15 mouse cellular contexts compared by ENCODE assay signal in the genomic region with DNA sequence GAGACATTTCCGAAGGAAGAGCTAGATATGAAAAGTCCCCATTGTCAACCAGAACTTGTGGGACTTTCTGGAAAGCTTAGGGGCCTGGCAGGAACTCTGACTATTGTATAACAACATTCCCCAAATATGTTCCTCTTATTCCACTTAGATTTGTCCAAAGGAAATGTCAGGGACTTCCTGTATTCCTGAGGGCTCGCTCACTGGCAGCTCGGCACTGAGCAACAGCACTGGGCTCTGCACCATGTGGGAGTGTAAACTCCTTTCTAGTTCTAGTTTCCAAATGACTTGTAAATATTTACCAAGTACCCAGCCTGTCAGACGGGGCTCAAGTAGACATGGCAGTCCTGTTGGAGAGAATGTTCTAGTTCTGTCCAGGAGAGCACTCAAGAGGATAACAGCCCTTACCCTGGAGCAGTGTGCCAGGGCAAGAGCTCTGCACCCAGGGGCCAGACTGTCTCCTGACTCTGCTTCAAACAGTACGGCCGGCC. TPM values are rescaled to one million over a fixed set of nuclear protein-coding genes. Genes with fewer than 3 reads are reported as not detected.
DNase-seq lines count a peak whose midpoint lies in the region; ATAC-seq and TF ChIP-seq lines count a peak whose summit lies in the region.
"Had no signal": no experiment of that assay in that cellular context is flagged by ENCODE, and none has a peak within 500 bp of the region (broad histone marks: within the 10 kb centered on the region; RNA-seq: fewer than 3 reads in every experiment).

No protein-coding gene starts in this region.

- no peak overlapping the region for H3K9ac ChIP-seq in kidney, embryonic 16.5 days (replicated peaks; ENCODE audit: low read length)
- no peak overlapping the region for H3K9ac ChIP-seq in heart, embryonic 16.5 days (ENCODE audit: low read length)
- H3K9ac ChIP-seq in intestine, postnatal 0 days (ENCODE audit: low read depth, low read length): no peak overlapping the region
- H3K9ac ChIP-seq: embryonic facial prominence, embryonic 12.5 days; hindbrain, embryonic 12.5 days had no signal

- WGBS in kidney, adult 2 months: 62% methylated on average over 6 of the region's 6 CpGs
- WGBS in kidney, embryonic 16.5 days: 76% methylated on average over 6 of the region's 6 CpGs
- WGBS in heart, embryonic 16.5 days: 70% methylated on average over 6 of the region's 6 CpGs
- 58% methylated on average over 6 of the region's 6 CpGs for WGBS in intestine, postnatal 0 days

- H3K36me3 ChIP-seq in kidney, adult 2 months (ENCODE audit: control insufficient read depth, insufficient read depth, low read length): no peaks in the 10 kb centered on the region
- H3K36me3 ChIP-seq in kidney, embryonic 16.5 days (ENCODE audit: insufficient read depth, low read length): peaks cover 92% of the 10 kb centered on the region
- peaks cover 53% of the 10 kb centered on the region for H3K36me3 ChIP-seq in heart, embryonic 16.5 days (ENCODE audit: control insufficient read depth, insufficient read depth)
- peaks cover 67% of the 10 kb centered on the region for H3K36me3 ChIP-seq in intestine, postnatal 0 days (ENCODE audit: control insufficient read depth, insufficient read depth)
- peaks cover 46% of the 10 kb centered on the region for H3K36me3 ChIP-seq in myocyte (ENCODE audit: control insufficient read depth, insufficient read depth)

- no peaks in the 10 kb centered on the region for H3K79me2 ChIP-seq in myocyte (ENCODE audit: control insufficient read depth, insufficient read depth)

- H3K4me1 ChIP-seq in kidney, adult 2 months (ENCODE audit: control insufficient read depth, insufficient read depth, low read length): no peaks in the 10 kb centered on the region
- 0 out of 2 replicates have a peak, but pooled peaks cover 2% of the 10 kb centered on the region for H3K4me1 ChIP-seq in kidney, embryonic 16.5 days (ENCODE audit: insufficient read depth, low read length)
- H3K4me1 ChIP-seq in heart, embryonic 16.5 days (ENCODE audit: control insufficient read depth, insufficient read depth, low read length): 0 out of 2 replicates have a peak, but pooled peaks cover 3% of the 10 kb centered on the region
- no peaks in the 10 kb centered on the region for H3K4me1 ChIP-seq in intestine, postnatal 0 days (replicated peaks; ENCODE audit: control insufficient read depth, insufficient read depth, low read length)
- H3K4me1 ChIP-seq: embryonic facial prominence, embryonic 12.5 days; hindbrain, embryonic 12.5 days had no signal

- TF ChIP-seq CTCF in kidney, adult 2 months (conservative IDR thresholded peaks at IDR 0.05; ENCODE audit: insufficient read depth, insufficient read length, low read depth, low read length): no peak
- no peak for TF ChIP-seq CTCF in intestine, postnatal 0 days (IDR thresholded peaks at IDR 0.05; ENCODE audit: low read depth)

- no peak for TF ChIP-seq POLR2A in kidney, adult 2 months (IDR thresholded peaks at IDR 0.05; ENCODE audit: low read depth, low read length)
- TF ChIP-seq POLR2A in myocyte (IDR thresholded peaks at IDR 0.05; ENCODE audit: insufficient read length, low read depth): no peak

- peak; percentile 57 for DNase-seq in kidney, adult 2 months
- no peak for DNase-seq in gastrocnemius, postnatal 4 days (ENCODE audit: low spot score in 2 of 2)
- no peak for DNase-seq in left cerebral cortex, postnatal 10 days (ENCODE audit: extremely low spot score in 1 of 2, low spot score in 2 of 2)
- DNase-seq: cerebellum, postnatal 25 days; right cerebral cortex, postnatal 14 days; thymus, postnatal 4 days had no signal

- no peak overlapping the region for H3ac ChIP-seq in myocyte (ENCODE audit: control insufficient read depth, insufficient read length)

- no peaks in the 10 kb centered on the region for H3K27me3 ChIP-seq in kidney, adult 2 months (replicated peaks; ENCODE audit: control insufficient read depth, insufficient read depth, low read length)
- no peaks in the 10 kb centered on the region for H3K27me3 ChIP-seq in kidney, embryonic 16.5 days (ENCODE audit: insufficient read depth, low read length)
- H3K27me3 ChIP-seq in heart, embryonic 16.5 days (ENCODE audit: control insufficient read depth, insufficient read depth, low read length): no peaks in the 10 kb centered on the region
- H3K27me3 ChIP-seq in intestine, postnatal 0 days (replicated peaks; ENCODE audit: control insufficient read depth, insufficient read depth, low read length): no peaks in the 10 kb centered on the region
- H3K27me3 ChIP-seq in myocyte (ENCODE audit: control insufficient read depth, insufficient read depth, insufficient read length): no peaks in the 10 kb centered on the region
- H3K27me3 ChIP-seq: CH12.LX; embryonic facial prominence, embryonic 12.5 days; hindbrain, embryonic 12.5 days; Patski had no signal

- H3K4me3 ChIP-seq in kidney, adult 2 months (ENCODE audit: insufficient read depth, low read depth, low read length): no peak overlapping the region
- no peak overlapping the region for H3K4me3 ChIP-seq in kidney, embryonic 16.5 days (ENCODE audit: low read length)
- H3K4me3 ChIP-seq in heart, embryonic 16.5 days (ENCODE audit: low read length): no peak overlapping the region
- H3K4me3 ChIP-seq in intestine, postnatal 0 days (ENCODE audit: low read depth, low read length): no peak overlapping the region
- H3K4me3 ChIP-seq in myocyte: no peak overlapping the region
- H3K4me3 ChIP-seq: embryonic facial prominence, embryonic 12.5 days; hindbrain, embryonic 12.5 days had no signal

- H3K9me3 ChIP-seq in kidney, embryonic 16.5 days (ENCODE audit: low read length): no peaks in the 10 kb centered on the region
- no peaks in the 10 kb centered on the region for H3K9me3 ChIP-seq in heart, embryonic 16.5 days (replicated peaks; ENCODE audit: control insufficient read depth, low read length)
- no peaks in the 10 kb centered on the region for H3K9me3 ChIP-seq in intestine, postnatal 0 days (ENCODE audit: control insufficient read depth)
- H3K9me3 ChIP-seq: embryonic facial prominence, embryonic 12.5 days; hindbrain, embryonic 12.5 days had no signal

- no peak overlapping the region for H3K4me2 ChIP-seq in kidney, embryonic 16.5 days (replicated peaks; ENCODE audit: low read depth, low read length)
- no peak overlapping the region for H3K4me2 ChIP-seq in heart, embryonic 16.5 days (ENCODE audit: low read depth, low read length)
- H3K4me2 ChIP-seq in intestine, postnatal 0 days (replicated peaks; ENCODE audit: low read depth): no peak overlapping the region
- H3K4me2 ChIP-seq in myocyte (ENCODE audit: low read depth): no peak overlapping the region
- H3K4me2 ChIP-seq: embryonic facial prominence, embryonic 12.5 days; hindbrain, embryonic 12.5 days had no signal

- intact Hi-C loops in left cerebral cortex, postnatal 10 days (cut with DNase I): no loop called here

- peak overlapping the region; percentile 63; the same call in 1 of the 2 replicates for H3K27ac ChIP-seq in kidney, adult 2 months (ENCODE audit: insufficient read depth, low read depth, low read length)
- no peak overlapping the region for H3K27ac ChIP-seq in kidney, embryonic 16.5 days (ENCODE audit: low read length)
- peak overlapping the region; percentile 70 for H3K27ac ChIP-seq in heart, embryonic 16.5 days (ENCODE audit: low read length)
- H3K27ac ChIP-seq in intestine, postnatal 0 days (ENCODE audit: low read depth, low read length): peak overlapping the region; percentile 30; the same call in 1 of the 2 replicates
- H3K27ac ChIP-seq: embryonic facial prominence, embryonic 12.5 days; hindbrain, embryonic 12.5 days had no signal

- ATAC-seq in kidney, embryonic 16.5 days (ENCODE audit: low FRiP score, low TSS enrichment): no peak
- ATAC-seq in heart, embryonic 16.5 days (replicated peaks; ENCODE audit: extremely low read depth, insufficient read depth, low FRiP score): 0 out of 2 replicates have a peak, but pooled peaks have one; percentile 42
- ATAC-seq in intestine, postnatal 0 days: no peak
- ATAC-seq: forebrain, embryonic 14.5 days; Patski had no signal

TF ChIP-seq in myocyte, 11 proteins besides CTCF, POLR2A, EP300 and RAD21 (continues in another document):
- peak; percentile 33 for TF ChIP-seq POLR2AphosphoS2 (IDR thresholded peaks at IDR 0.05; ENCODE audit: insufficient read length, low read depth)

RNA-seq across cellular contexts. Expression of a gene that starts 28.4 kb away (rescaled TPM):
- 19.5 and 21.3 TPM in 2 replicates for polyA plus RNA-seq in kidney, adult 2 months (2012; rRNA removed)
- 8.9 and 9.9 TPM in 2 replicates for polyA plus RNA-seq in kidney, embryonic 16.5 days (2015; fragmentation: Nextera tagmentation; extraction: Ambion mirVana)
- polyA plus RNA-seq in heart, embryonic 16.5 days (2015; fragmentation: Nextera tagmentation; extraction: Ambion mirVana): 7.1 and 10.2 TPM in 2 replicates
- polyA plus RNA-seq in intestine, postnatal 0 days (2015; fragmentation: Nextera tagmentation; extraction: Ambion mirVana): 2.7 and 2.9 TPM in 2 replicates
- polyA plus RNA-seq in myocyte (2012; fragmentation: generic; extraction: Trizol): 14.0 TPM
- total RNA-seq in gastrocnemius, postnatal 4 days (2021): 1 to 10 TPM; 5.1 to 5.8 TPM
- 1 to 10 TPM; 5.8 to 6.1 TPM for total RNA-seq in left cerebral cortex, postnatal 10 days (2021)

RNA-seq across cellular contexts. Expression of a gene that starts 28.9 kb away (rescaled TPM):
- polyA plus RNA-seq in kidney, adult 2 months (2012; rRNA removed): 54.4 and 57.2 TPM in 2 replicates
- polyA plus RNA-seq in kidney, embryonic 16.5 days (2015; fragmentation: Nextera tagmentation; extraction: Ambion mirVana): 94.6 and 98.5 TPM in 2 replicates
- 58.1 and 63.0 TPM in 2 replicates for polyA plus RNA-seq in heart, embryonic 16.5 days (2015; fragmentation: Nextera tagmentation; extraction: Ambion mirVana)
- polyA plus RNA-seq in intestine, postnatal 0 days (2015; fragmentation: Nextera tagmentation; extraction: Ambion mirVana): 34.5 and 36.5 TPM in 2 replicates
- polyA plus RNA-seq in myocyte (2012; fragmentation: generic; extraction: Trizol): 180 TPM
- 10 to 100 TPM; 33.6 to 39.9 TPM for total RNA-seq in gastrocnemius, postnatal 4 days (2021)
- total RNA-seq in left cerebral cortex, postnatal 10 days (2021): 10 to 100 TPM; 90.4 to 92.5 TPM

RNA-seq across cellular contexts. Expression of a gene that starts 29.2 kb away (rescaled TPM):
- polyA plus RNA-seq in kidney, adult 2 months (2012; rRNA removed): 7.0 and 9.2 TPM in 2 replicates
- 9.9 and 12.0 TPM in 2 replicates for polyA plus RNA-seq in kidney, embryonic 16.5 days (2015; fragmentation: Nextera tagmentation; extraction: Ambion mirVana)
- 5.8 and 6.6 TPM in 2 replicates for polyA plus RNA-seq in heart, embryonic 16.5 days (2015; fragmentation: Nextera tagmentation; extraction: Ambion mirVana)
- polyA plus RNA-seq in intestine, postnatal 0 days (2015; fragmentation: Nextera tagmentation; extraction: Ambion mirVana): 4.7 and 5.1 TPM in 2 replicates
- 3.6 TPM for polyA plus RNA-seq in myocyte (2012; fragmentation: generic; extraction: Trizol)
- total RNA-seq in gastrocnemius, postnatal 4 days (2021): 10 to 100 TPM in 1 of 2 experiments, 1 to 10 TPM in 1; 8.6 to 10.5 TPM
- total RNA-seq in left cerebral cortex, postnatal 10 days (2021): 1 to 10 TPM; 8.4 to 9.3 TPM

RNA-seq across cellular contexts. Expression of a gene that starts 29.4 kb away (rescaled TPM):
- polyA plus RNA-seq in kidney, adult 2 months (2012; rRNA removed): 12.7 and 14.3 TPM in 2 replicates
- 8.5 and 9.1 TPM in 2 replicates for polyA plus RNA-seq in kidney, embryonic 16.5 days (2015; fragmentation: Nextera tagmentation; extraction: Ambion mirVana)
- polyA plus RNA-seq in heart, embryonic 16.5 days (2015; fragmentation: Nextera tagmentation; extraction: Ambion mirVana): 4.2 and 4.3 TPM in 2 replicates
- 1.8 and 1.9 TPM in 2 replicates for polyA plus RNA-seq in intestine, postnatal 0 days (2015; fragmentation: Nextera tagmentation; extraction: Ambion mirVana)
- polyA plus RNA-seq in myocyte (2012; fragmentation: generic; extraction: Trizol): 20.9 TPM
- 1 to 10 TPM; 3.4 to 5.6 TPM for total RNA-seq in gastrocnemius, postnatal 4 days (2021)
- total RNA-seq in left cerebral cortex, postnatal 10 days (2021): 10 to 100 TPM; 13.2 to 14.4 TPM
